Mouse (Mus musculus): ENCODE data around the gene Fam71e1. TPM values are rescaled to one million over a fixed set of nuclear protein-coding genes. Genes with fewer than 3 reads are reported as not detected.

Fam71e1 gene
- polyA plus RNA-seq, 1 experiment from 2014 or later, result 17.9 TPM

DNA sequence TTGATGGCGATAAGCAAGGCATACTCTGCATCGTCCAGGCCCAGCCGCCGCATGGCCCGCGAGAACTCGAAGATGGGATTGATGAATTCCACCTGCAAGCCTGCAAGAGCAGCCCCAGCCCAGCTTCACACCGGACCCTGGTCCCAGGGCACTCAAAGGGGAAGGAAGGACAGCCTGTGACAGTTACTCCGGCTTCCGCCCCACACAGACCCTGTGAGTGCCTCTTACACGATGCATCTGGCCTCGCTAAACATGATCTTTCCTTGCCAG lies 54.0 kb downstream of the Fam71e1 start:
- no peak for ATAC-seq (ENCODE audit: insufficient number of reproducible peaks, insufficient read depth, low FRiP score, low read depth)
- no peak overlapping the region for H3K9ac ChIP-seq (replicated peaks; ENCODE audit: low read depth, low read length)
- no peak overlapping the region for H3K27ac ChIP-seq (ENCODE audit: low read length)
- H3K36me3 ChIP-seq (ENCODE audit: control insufficient read depth, insufficient read depth, low read length), result peaks cover 27% of the 10 kb centered on the region
- no peak overlapping the region for H3K4me3 ChIP-seq (ENCODE audit: low read depth, low read length)
- H3K9me3 ChIP-seq (ENCODE audit: control insufficient read depth, low read depth, low read length), result peaks cover 3% of the 10 kb centered on the region; the same call in 1 of the 2 replicates
- H3K4me2 ChIP-seq (replicated peaks; ENCODE audit: low read depth, low read length), result no peak overlapping the region
- peaks cover 16% of the 10 kb centered on the region for H3K4me1 ChIP-seq (ENCODE audit: control insufficient read depth, insufficient read depth, low read length)
- no peaks in the 10 kb centered on the region for H3K27me3 ChIP-seq (ENCODE audit: control insufficient read depth, insufficient read depth, low read length)
- 94% methylated on average over 12 of the region's 12 CpGs for WGBS

Small RNAs within 50 kb of the gene (microRNA-seq; reads per million reads assigned to microRNA genes)
- not detected for gene Mir7052
- not detected for gene Mir7053

Other genes starting within 250 kb of the Fam71e1 start
- gene 1700028J19Rik, start 249.9 kb upstream of the Fam71e1 start, polyA plus RNA-seq (2014; fragmentation: Nextera tagmentation; extraction: Ambion mirVana), result 1.5 and 1.6 TPM in 2 replicates
- 123 and 143 TPM in 2 replicates for gene 2410002F23Rik, start 249.9 kb upstream of the Fam71e1 start, polyA plus RNA-seq (2014; fragmentation: Nextera tagmentation; extraction: Ambion mirVana)
- 0.15 TPM in 1 of 2 replicates, not detected in the other for gene Acp4, start 239.2 kb upstream of the Fam71e1 start, polyA plus RNA-seq (2014; fragmentation: Nextera tagmentation; extraction: Ambion mirVana)
- gene Gm15517, start 235.1 kb upstream of the Fam71e1 start, polyA plus RNA-seq (2014; fragmentation: Nextera tagmentation; extraction: Ambion mirVana), result not detected in 2 replicates
- gene Clec11a, start 189.7 kb upstream of the Fam71e1 start, polyA plus RNA-seq (2014; fragmentation: Nextera tagmentation; extraction: Ambion mirVana), result 4.2 and 4.9 TPM in 2 replicates
- gene Shank1, start 186.3 kb upstream of the Fam71e1 start, polyA plus RNA-seq (2014; fragmentation: Nextera tagmentation; extraction: Ambion mirVana), result 4.2 and 4.5 TPM in 2 replicates
- gene Syt3, start 112.5 kb upstream of the Fam71e1 start, polyA plus RNA-seq (2014; fragmentation: Nextera tagmentation; extraction: Ambion mirVana), result 1.6 and 2.0 TPM in 2 replicates
- 1.2 and 1.3 TPM in 2 replicates for gene 1700008O03Rik, start 110.8 kb upstream of the Fam71e1 start, polyA plus RNA-seq (2014; fragmentation: Nextera tagmentation; extraction: Ambion mirVana)
- 1.2 and 2.1 TPM in 2 replicates for gene Lrrc4b, start 67.6 kb upstream of the Fam71e1 start, polyA plus RNA-seq (2014; fragmentation: Nextera tagmentation; extraction: Ambion mirVana)
- 0.52 and 1.1 TPM in 2 replicates for gene Aspdh, start 31.2 kb upstream of the Fam71e1 start, polyA plus RNA-seq (2014; fragmentation: Nextera tagmentation; extraction: Ambion mirVana)
- 76.7 and 82.1 TPM in 2 replicates for gene Josd2, start 28.6 kb upstream of the Fam71e1 start, polyA plus RNA-seq (2014; fragmentation: Nextera tagmentation; extraction: Ambion mirVana)
- gene Emc10, start 52 bp upstream of the Fam71e1 start, polyA plus RNA-seq (2014; fragmentation: Nextera tagmentation; extraction: Ambion mirVana), result 113 and 116 TPM in 2 replicates
- 0.39 and 0.43 TPM in 2 replicates for gene Mybpc2, start 28.1 kb downstream of the Fam71e1 start, polyA plus RNA-seq (2014; fragmentation: Nextera tagmentation; extraction: Ambion mirVana)
- gene Spib, start 35.5 kb downstream of the Fam71e1 start, polyA plus RNA-seq (2014; fragmentation: Nextera tagmentation; extraction: Ambion mirVana), result not detected in 2 replicates
- gene Pold1, start 52.3 kb downstream of the Fam71e1 start, polyA plus RNA-seq (2014; fragmentation: Nextera tagmentation; extraction: Ambion mirVana), result 54.3 and 56.6 TPM in 2 replicates
- gene Nr1h2, start 57.4 kb downstream of the Fam71e1 start, polyA plus RNA-seq (2014; fragmentation: Nextera tagmentation; extraction: Ambion mirVana), result 63.2 and 66.7 TPM in 2 replicates
- 1.6 and 2.8 TPM in 2 replicates for gene Napsa, start 75.8 kb downstream of the Fam71e1 start, polyA plus RNA-seq (2014; fragmentation: Nextera tagmentation; extraction: Ambion mirVana)
- 0.39 and 0.57 TPM in 2 replicates for gene Kcnc3, start 94.1 kb downstream of the Fam71e1 start, polyA plus RNA-seq (2014; fragmentation: Nextera tagmentation; extraction: Ambion mirVana)
- 14.0 and 15.8 TPM in 2 replicates for gene Myh14, start 174.3 kb downstream of the Fam71e1 start, polyA plus RNA-seq (2014; fragmentation: Nextera tagmentation; extraction: Ambion mirVana)
- gene Izumo2, start 212.2 kb downstream of the Fam71e1 start, polyA plus RNA-seq (2014; fragmentation: Nextera tagmentation; extraction: Ambion mirVana), result not detected in 2 replicates

All from stomach, embryonic 14.5 days (tissue).